Mouse (Mus musculus) liver, adult 2 months (tissue): Measurements from ENCODE around the gene 2900011O08Rik. TPM values are rescaled to one million over a fixed set of nuclear protein-coding genes. Genes with fewer than 3 reads are reported as not detected.

Experiments
- DNase-seq: peaks from one replicate; pipeline ENCODE4 v3.0.0-alpha.2; 2011; ENCODE audit warnings: low read depth, low spot score; ENCODE audit errors: extremely low read depth
- H3K27ac ChIP-seq: fragments of 200-500 bp; replicated peaks from 2 replicates; pipeline ENCODE4 v1.5.1; 2012; ENCODE audit warnings: low read depth, mild to moderate bottlenecking, control low read depth, inconsistent platforms, low read length; ENCODE audit not compliant: insufficient read depth
- H3K27me3 ChIP-seq: fragments of 200-500 bp; 2 replicates; pipeline ENCODE4 v1.6.1; 2012; ENCODE audit warnings: mild to moderate bottlenecking, moderate library complexity, low read length, inconsistent platforms; ENCODE audit not compliant: control insufficient read depth, insufficient read depth
- H3K36me3 ChIP-seq: fragments of 200-500 bp; 2 replicates; pipeline ENCODE4 v1.6.1; 2012; ENCODE audit warnings: low read length, inconsistent platforms; ENCODE audit not compliant: control insufficient read depth, insufficient read depth
- H3K4me1 ChIP-seq: fragments of 200-500 bp; 2 replicates; pipeline ENCODE4 v1.6.1; 2011; ENCODE audit warnings: low read length; ENCODE audit not compliant: control insufficient read depth, insufficient read depth
- H3K4me3 ChIP-seq: fragments of 200-500 bp; 2 replicates; pipeline ENCODE4 v1.5.1; 2011; ENCODE audit warnings: low read depth, mild to moderate bottlenecking, control low read depth, low read length, moderate library complexity; ENCODE audit not compliant: insufficient read depth
- H3K79me2 ChIP-seq: fragments of 200-500 bp; 2 replicates; pipeline ENCODE4 v1.6.1; 2012; ENCODE audit warnings: inconsistent platforms, mild to moderate bottlenecking, low read length, moderate library complexity; ENCODE audit not compliant: control insufficient read depth, insufficient read depth
- H3K9ac ChIP-seq: fragments of 200-500 bp; 2 replicates; pipeline ENCODE4 v1.6.1; 2012; ENCODE audit warnings: low read depth, mild to moderate bottlenecking, control low read depth, inconsistent platforms, low read length
- CTCF ChIP-seq: fragments of 200-500 bp; IDR thresholded peaks from 2 replicates; pipeline ENCODE4 v1.5.1; 2011; ENCODE audit warnings: low read depth, low read length, control low read depth
- POLR2A ChIP-seq: fragments of 200-500 bp; IDR thresholded peaks from 2 replicates; pipeline ENCODE4 v1.6.1; 2011; ENCODE audit warnings: low read length, control low read depth; ENCODE audit not compliant: insufficient read depth; ENCODE audit errors: extremely low read depth
- WGBS: fragments of 180-500 bp; shearing (Covaris S2); methylation state at CpG from one replicate; pipeline ENCODE4 v1.1.7; 2018; 5-methylcytosine and 5-hydroxymethylcytosine counted together
- polyA plus RNA-seq: library from polyadenylated mRNA; depleted of rRNA; stranded (reverse); fragments of >200 nt; gene quantifications from 2 replicates; pipeline ENCODE4 v1.2.3, GENCODE M21; 2012; rRNA removed
- total RNA-seq: library from RNA; depleted of rRNA; stranded (reverse); fragments of >200 nt; gene quantifications from 2 replicates; pipeline ENCODE4 v1.2.3, GENCODE M21; 2014; rRNA removed

Gene 2900011O08Rik
- total RNA-seq (not detected in 2 replicates), polyA plus RNA-seq (0.04 TPM in 1 of 2 replicates, not detected in the other)

GRCm38 (mm10) chr16:13986574-13987478 is at the start of gene 2900011O08Rik, which contains the start of gene Ifitm7:
Gene 2900011O08Rik (plus strand): TSS chr16:13986604.
Gene Ifitm7 (minus strand): TSS chr16:13986888.
- no peaks in the 10 kb centered on the region for H3K36me3 ChIP-seq
- WGBS = 4% methylated on average over 31 of the region's 31 CpGs
- no peaks in the 10 kb centered on the region for H3K79me2 ChIP-seq
- no peak within 1 kb of the TSS for H3K27ac ChIP-seq
- H3K4me1 ChIP-seq = peaks cover 7% of the 10 kb centered on the region; the same call in 1 of the 2 replicates
- DNase-seq = no peak
- no peaks in the 10 kb centered on the region for H3K27me3 ChIP-seq
- H3K9ac ChIP-seq = no peak within 1 kb of the TSS; the same call in 1 of the 2 replicates
- TF ChIP-seq POLR2A = no peak
- no peak for TF ChIP-seq CTCF
- peak within 1 kb of the TSS; percentile 1; the same call in 1 of the 2 replicates for H3K4me3 ChIP-seq

GRCm38 (mm10) chr16:13940139-13940846 is 46.1 kb upstream of the 2900011O08Rik start:
- Histone ChIP-seq H3K36me3 (no peaks in the 10 kb centered on the region), H3K4me1 (no peaks in the 10 kb centered on the region), H3K79me2 (no peaks in the 10 kb centered on the region), H3K4me3 (peak overlapping the region; percentile 94), H3K27ac (peak overlapping the region; percentile 49), H3K9ac (peak overlapping the region; percentile 93), H3K27me3 (no peaks in the 10 kb centered on the region)
- peak; percentile 76 for DNase-seq
- WGBS = 5% methylated on average over 28 of the region's 28 CpGs
- no peak for TF ChIP-seq CTCF
- TF ChIP-seq POLR2A = peak; percentile 62; the same call in 1 of the 2 replicates

GRCm38 (mm10) chr16:13940847-13941395 is 45.5 kb upstream of the 2900011O08Rik start:
- Histone ChIP-seq H3K79me2 (no peaks in the 10 kb centered on the region), H3K4me1 (no peaks in the 10 kb centered on the region), H3K36me3 (no peaks in the 10 kb centered on the region), H3K9ac (peak overlapping the region; percentile 93), H3K27ac (peak overlapping the region; percentile 49), H3K27me3 (no peaks in the 10 kb centered on the region), H3K4me3 (peak overlapping the region; percentile 94)
- TF ChIP-seq CTCF (no peak), POLR2A (no peak)
- DNase-seq = no peak
- WGBS = 3% methylated on average over 34 of the region's 34 CpGs

GRCm38 (mm10) chr16:13944178-13944577 is 42.2 kb upstream of the 2900011O08Rik start:
- TF ChIP-seq CTCF (no peak), POLR2A (no peak)
- Histone ChIP-seq H3K27ac (no peak overlapping the region), H3K36me3 (peaks cover 2% of the 10 kb centered on the region; the same call in 1 of the 2 replicates), H3K27me3 (no peaks in the 10 kb centered on the region), H3K4me3 (no peak overlapping the region), H3K4me1 (no peaks in the 10 kb centered on the region), H3K9ac (no peak overlapping the region), H3K79me2 (no peaks in the 10 kb centered on the region)
- WGBS = 41% methylated on average over 4 of the region's 4 CpGs
- peak; percentile 18 for DNase-seq

- 84% methylated on average over 5 of the region's 5 CpGs for WGBS
- Histone ChIP-seq H3K36me3 (peaks cover 2% of the 10 kb centered on the region; the same call in 1 of the 2 replicates), H3K4me1 (no peaks in the 10 kb centered on the region), H3K9ac (no peak overlapping the region), H3K79me2 (no peaks in the 10 kb centered on the region), H3K27me3 (no peaks in the 10 kb centered on the region), H3K27ac (no peak overlapping the region), H3K4me3 (no peak overlapping the region)
- DNase-seq = no peak
- TF ChIP-seq CTCF (no peak), POLR2A (no peak)
Measured at GRCm38 (mm10) chr16:13944752-13945151, 41.7 kb upstream of the 2900011O08Rik start.
